In genomic region chr8:57353346-57354305, GRCm38 (mm10) we compare ENCODE assay signal across 8 mouse cellular contexts. TPM values are rescaled to one million over a fixed set of nuclear protein-coding genes. Genes with fewer than 3 reads are reported as not detected.
DNase-seq lines count a peak whose midpoint lies in the region; ATAC-seq and TF ChIP-seq lines count a peak whose summit lies in the region.

No protein-coding gene starts in this region.

- no peak overlapping the region for H3K27ac ChIP-seq in cerebellum, adult 2 months (ENCODE audit: insufficient read depth, low read length)
- no peak overlapping the region for H3K27ac ChIP-seq in forebrain, embryonic 14.5 days (ENCODE audit: low read depth, low read length)
- H3K27ac ChIP-seq in intestine, embryonic 14.5 days (ENCODE audit: low read depth), result no peak overlapping the region
- no peak overlapping the region for H3K27ac ChIP-seq in liver, embryonic 16.5 days (ENCODE audit: low read length)

- peaks cover 2% of the 10 kb centered on the region; the same call in 1 of the 2 replicates for H3K27me3 ChIP-seq in cerebellum, adult 2 months (ENCODE audit: control insufficient read depth, insufficient read depth, low read length)
- peaks cover 49% of the 10 kb centered on the region for H3K27me3 ChIP-seq in forebrain, embryonic 14.5 days (replicated peaks; ENCODE audit: control insufficient read depth, insufficient read depth, low read length)
- peaks cover 50% of the 10 kb centered on the region for H3K27me3 ChIP-seq in intestine, embryonic 14.5 days (replicated peaks; ENCODE audit: control insufficient read depth, insufficient read depth, low read length)
- H3K27me3 ChIP-seq in liver, embryonic 16.5 days (ENCODE audit: control insufficient read depth, insufficient read depth, low read depth, low read length), result peaks cover 42% of the 10 kb centered on the region

- TF ChIP-seq CTCF in cerebellum, adult 2 months (IDR thresholded peaks at IDR 0.05; ENCODE audit: borderline replicate concordance, insufficient read depth, low read depth, low read length), result peak; percentile 35; the same call in 1 of the 2 replicates

- no peaks in the 10 kb centered on the region for H3K9me3 ChIP-seq in forebrain, embryonic 14.5 days (replicated peaks; ENCODE audit: control insufficient read depth, low read length)
- H3K9me3 ChIP-seq in intestine, embryonic 14.5 days (ENCODE audit: control insufficient read depth, low read length), result no peaks in the 10 kb centered on the region
- H3K9me3 ChIP-seq in liver, embryonic 16.5 days (replicated peaks; ENCODE audit: control insufficient read depth, low read length), result no peaks in the 10 kb centered on the region

- 4% methylated on average over 37 of the region's 37 CpGs for WGBS in cerebellum, adult 2 months
- 1% methylated on average over 36 of the region's 37 CpGs for WGBS in forebrain, embryonic 14.5 days
- WGBS in intestine, embryonic 14.5 days, result 4% methylated on average over 37 of the region's 37 CpGs
- 5% methylated on average over 37 of the region's 37 CpGs for WGBS in liver, embryonic 16.5 days (ENCODE audit: insufficient replicate concordance)

- peak overlapping the region; percentile 85 for H3K4me2 ChIP-seq in forebrain, embryonic 14.5 days (ENCODE audit: low read length)
- H3K4me2 ChIP-seq in intestine, embryonic 14.5 days (ENCODE audit: low read length), result peak overlapping the region; percentile 56
- H3K4me2 ChIP-seq in liver, embryonic 16.5 days (ENCODE audit: low read depth, low read length), result peak overlapping the region; percentile 2; the same call in 1 of the 2 replicates

- TF ChIP-seq POLR2A in cerebellum, adult 2 months (IDR thresholded peaks at IDR 0.05; ENCODE audit: borderline replicate concordance, insufficient read depth, low read length), result no peak

- no peaks in the 10 kb centered on the region for H3K36me3 ChIP-seq in forebrain, embryonic 14.5 days (ENCODE audit: control insufficient read depth, insufficient read depth, low read length)
- H3K36me3 ChIP-seq in intestine, embryonic 14.5 days (ENCODE audit: control insufficient read depth, insufficient read depth, low read length), result no peaks in the 10 kb centered on the region
- no peaks in the 10 kb centered on the region for H3K36me3 ChIP-seq in liver, embryonic 16.5 days (ENCODE audit: control insufficient read depth, insufficient read depth)

- H3K4me1 ChIP-seq in cerebellum, adult 2 months (ENCODE audit: control insufficient read depth, insufficient read depth, low read length), result no peaks in the 10 kb centered on the region
- peaks cover 5% of the 10 kb centered on the region; the same call in 1 of the 2 replicates for H3K4me1 ChIP-seq in forebrain, embryonic 14.5 days (ENCODE audit: control insufficient read depth, insufficient read depth, low read length)
- peaks cover 10% of the 10 kb centered on the region; the same call in 1 of the 2 replicates for H3K4me1 ChIP-seq in intestine, embryonic 14.5 days (replicated peaks; ENCODE audit: control insufficient read depth, insufficient read depth, low read length)
- H3K4me1 ChIP-seq in liver, embryonic 16.5 days (ENCODE audit: control insufficient read depth, low read depth, low read length), result no peaks in the 10 kb centered on the region

- peak; percentile 96 for ATAC-seq in forebrain, embryonic 14.5 days
- ATAC-seq in intestine, embryonic 14.5 days (replicated peaks; ENCODE audit: low FRiP score, low TSS enrichment, low read depth), result peak; percentile 84
- no peak for ATAC-seq in liver, embryonic 16.5 days (ENCODE audit: low read depth)

- no peak for DNase-seq in cerebellum, adult 2 months
- no peak for DNase-seq in cerebellum, adult 18-20 months
- peak; percentile 88 for DNase-seq in ES-CJ7 (ENCODE audit: low read depth, low spot score)
- peak; percentile 88 for DNase-seq in forebrain, embryonic 14.5 days (ENCODE audit: low spot score)
- DNase-seq in intestine, embryonic 14.5 days (ENCODE audit: low spot score), result peak; percentile 77
- DNase-seq in retina, postnatal 1 day, result peak; percentile 88
- no peak for DNase-seq in spleen, postnatal 14 days (ENCODE audit: low spot score in 2 of 2)

- peak overlapping the region; percentile 51 for H3K9ac ChIP-seq in forebrain, embryonic 14.5 days (ENCODE audit: low read length)
- H3K9ac ChIP-seq in intestine, embryonic 14.5 days (ENCODE audit: low read length), result peak overlapping the region; percentile 31
- H3K9ac ChIP-seq in liver, embryonic 16.5 days (ENCODE audit: low read depth, low read length), result no peak overlapping the region

- H3K4me3 ChIP-seq in cerebellum, adult 2 months (replicated peaks; ENCODE audit: insufficient read depth, low read depth, low read length), result peak overlapping the region; percentile 25
- peak overlapping the region; percentile 37 for H3K4me3 ChIP-seq in forebrain, embryonic 14.5 days (ENCODE audit: low read depth, low read length)
- peak overlapping the region; percentile 48 for H3K4me3 ChIP-seq in intestine, embryonic 14.5 days (ENCODE audit: low read depth, low read length)
- H3K4me3 ChIP-seq in liver, embryonic 16.5 days (ENCODE audit: low read depth, low read length), result no peak overlapping the region

RNA-seq across cellular contexts. Expression of gene Hand2, which starts 32.8 kb away (rescaled TPM):
- polyA plus RNA-seq in cerebellum, adult 2 months (2012; rRNA removed), result not detected in 2 replicates
- polyA plus RNA-seq in forebrain, embryonic 14.5 days (2014; fragmentation: Nextera tagmentation; extraction: Ambion mirVana), result not detected in 2 replicates
- 13.1 and 15.9 TPM in 2 replicates for polyA plus RNA-seq in intestine, embryonic 14.5 days (2014; fragmentation: Nextera tagmentation; extraction: Ambion mirVana)
- 0.42 and 0.58 TPM in 2 replicates for polyA plus RNA-seq in liver, embryonic 16.5 days (2015; fragmentation: Nextera tagmentation; extraction: Ambion mirVana)

Comparison
In these comparisons a context has a peak if more than half of its experiments do, and no peak if none do; other contexts are left out.
1. DNase-seq: peak in ES-CJ7 (single experiment), forebrain, embryonic 14.5 days (single experiment), intestine, embryonic 14.5 days (single experiment) and retina, postnatal 1 day (single experiment); none in cerebellum, adult 2 months (0 of 2), cerebellum, adult 18-20 months (0 of 2) and spleen, postnatal 14 days (0 of 2).
2. H3K4me2 ChIP-seq: peak in every context shown above with its lines; median percentile 85 in forebrain, embryonic 14.5 days; 56 in intestine, embryonic 14.5 days; 2 in liver, embryonic 16.5 days.